Mouse (Mus musculus): ENCODE measurements around the gene Pex13. TPM values are rescaled to one million over a fixed set of nuclear protein-coding genes. Genes with fewer than 3 reads are reported as not detected.

Pex13 gene
- total and polyA plus RNA-seq, 2 experiments, result 11.5 to 29.4 TPM

- peak; percentile 98 for DNase-seq (ENCODE audit: extremely low read depth, low read depth, low spot score)
- WGBS, result under 1% methylated on average over 40 of the region's 40 CpGs
- TF ChIP-seq POLR2A (IDR thresholded peaks at IDR 0.05; ENCODE audit: extremely low read depth, insufficient read depth, low read length), result no peak
- TF ChIP-seq CTCF (IDR thresholded peaks at IDR 0.05; ENCODE audit: low read depth, low read length), result no peak
These were observed 410 bp downstream of the Pex13 start, which contains the start of gene Pus10 for GRCm38 (mm10) chr11:23665311-23665786. Pus10 (plus strand) TSS chr11:23665674.

GRCm38 (mm10) chr11:23664232-23664631, 1.5 kb downstream of the Pex13 start:
- TF ChIP-seq POLR2A (IDR thresholded peaks at IDR 0.05; ENCODE audit: extremely low read depth, insufficient read depth, low read length) (no peak), CTCF (IDR thresholded peaks at IDR 0.05; ENCODE audit: low read depth, low read length) (no peak)
- H3K9ac ChIP-seq (ENCODE audit: low read depth, low read length), result no peak overlapping the region
- peak; percentile 39 for DNase-seq (ENCODE audit: extremely low read depth, low read depth, low spot score)
- peaks cover 11% of the 10 kb centered on the region; the same call in 1 of the 2 replicates for H3K79me2 ChIP-seq (ENCODE audit: control insufficient read depth, insufficient read depth, low read length)
- H3K4me3 ChIP-seq (ENCODE audit: insufficient read depth, low read depth, low read length), result no peak overlapping the region
- no peaks in the 10 kb centered on the region for H3K27me3 ChIP-seq (ENCODE audit: control insufficient read depth, insufficient read depth, low read length)
- H3K27ac ChIP-seq (replicated peaks; ENCODE audit: insufficient read depth, low read depth, low read length), result no peak overlapping the region
- H3K36me3 ChIP-seq (ENCODE audit: control insufficient read depth, insufficient read depth, low read length), result peaks cover 2% of the 10 kb centered on the region; the same call in 1 of the 2 replicates
- peaks cover 10% of the 10 kb centered on the region for H3K4me1 ChIP-seq (ENCODE audit: control insufficient read depth, insufficient read depth, low read length)

More at GRCm38 (mm10) chr11:23665311-23665786, 410 bp downstream of the Pex13 start, which contains the start of gene Pus10:
- Histone ChIP-seq H3K27ac (replicated peaks; ENCODE audit: insufficient read depth, low read depth, low read length) (peak within 1 kb of the TSS; percentile 93), H3K36me3 (ENCODE audit: control insufficient read depth, insufficient read depth, low read length) (peaks cover 2% of the 10 kb centered on the region; the same call in 1 of the 2 replicates), H3K79me2 (ENCODE audit: control insufficient read depth, insufficient read depth, low read length) (peaks cover 8% of the 10 kb centered on the region; the same call in 1 of the 2 replicates), H3K4me1 (ENCODE audit: control insufficient read depth, insufficient read depth, low read length) (peaks cover 10% of the 10 kb centered on the region), H3K4me3 (ENCODE audit: insufficient read depth, low read depth, low read length) (peak within 1 kb of the TSS; percentile 85), H3K27me3 (ENCODE audit: control insufficient read depth, insufficient read depth, low read length) (no peaks in the 10 kb centered on the region), H3K9ac (ENCODE audit: low read depth, low read length) (peak within 1 kb of the TSS; percentile 90)

GRCm38 (mm10) chr11:23657791-23658190, 8.0 kb downstream of the Pex13 start:
- 60% methylated on average over 2 of the region's 2 CpGs for WGBS
- no peak for TF ChIP-seq CTCF (IDR thresholded peaks at IDR 0.05; ENCODE audit: low read depth, low read length)
- no peak for TF ChIP-seq POLR2A (IDR thresholded peaks at IDR 0.05; ENCODE audit: extremely low read depth, insufficient read depth, low read length)
- peak; percentile 54 for DNase-seq (ENCODE audit: extremely low read depth, low read depth, low spot score)
- Histone ChIP-seq H3K27ac (replicated peaks; ENCODE audit: insufficient read depth, low read depth, low read length) (no peak overlapping the region), H3K27me3 (ENCODE audit: control insufficient read depth, insufficient read depth, low read length) (no peaks in the 10 kb centered on the region), H3K36me3 (ENCODE audit: control insufficient read depth, insufficient read depth, low read length) (peaks cover 3% of the 10 kb centered on the region; the same call in 1 of the 2 replicates), H3K79me2 (ENCODE audit: control insufficient read depth, insufficient read depth, low read length) (peaks cover 25% of the 10 kb centered on the region), H3K4me1 (ENCODE audit: control insufficient read depth, insufficient read depth, low read length) (peaks cover 12% of the 10 kb centered on the region), H3K4me3 (ENCODE audit: insufficient read depth, low read depth, low read length) (no peak overlapping the region), H3K9ac (ENCODE audit: low read depth, low read length) (no peak overlapping the region)

GRCm38 (mm10) chr11:23653666-23654065, 12.1 kb downstream of the Pex13 start:
- Histone ChIP-seq H3K27me3 (ENCODE audit: control insufficient read depth, insufficient read depth, low read length) (no peaks in the 10 kb centered on the region), H3K9ac (ENCODE audit: low read depth, low read length) (no peak overlapping the region), H3K4me3 (ENCODE audit: insufficient read depth, low read depth, low read length) (no peak overlapping the region), H3K4me1 (ENCODE audit: control insufficient read depth, insufficient read depth, low read length) (peaks cover 9% of the 10 kb centered on the region; the same call in 1 of the 2 replicates), H3K79me2 (ENCODE audit: control insufficient read depth, insufficient read depth, low read length) (peaks cover 11% of the 10 kb centered on the region), H3K27ac (replicated peaks; ENCODE audit: insufficient read depth, low read depth, low read length) (no peak overlapping the region), H3K36me3 (ENCODE audit: control insufficient read depth, insufficient read depth, low read length) (peaks cover 15% of the 10 kb centered on the region)
- WGBS, result 85% methylated on average over 3 of the region's 3 CpGs
- TF ChIP-seq CTCF (IDR thresholded peaks at IDR 0.05; ENCODE audit: low read depth, low read length) (no peak), POLR2A (IDR thresholded peaks at IDR 0.05; ENCODE audit: extremely low read depth, insufficient read depth, low read length) (no peak)
- no peak for DNase-seq (ENCODE audit: extremely low read depth, low read depth, low spot score)

- DNase-seq (ENCODE audit: extremely low read depth, low read depth, low spot score), result no peak
- Histone ChIP-seq H3K79me2 (ENCODE audit: control insufficient read depth, insufficient read depth, low read length) (no peaks in the 10 kb centered on the region; the same call in 1 of the 2 replicates), H3K27ac (replicated peaks; ENCODE audit: insufficient read depth, low read depth, low read length) (no peak overlapping the region), H3K27me3 (ENCODE audit: control insufficient read depth, insufficient read depth, low read length) (no peaks in the 10 kb centered on the region), H3K36me3 (ENCODE audit: control insufficient read depth, insufficient read depth, low read length) (peaks cover 19% of the 10 kb centered on the region), H3K9ac (ENCODE audit: low read depth, low read length) (no peak overlapping the region), H3K4me1 (ENCODE audit: control insufficient read depth, insufficient read depth, low read length) (no peaks in the 10 kb centered on the region), H3K4me3 (ENCODE audit: insufficient read depth, low read depth, low read length) (no peak overlapping the region)
- TF ChIP-seq CTCF (IDR thresholded peaks at IDR 0.05; ENCODE audit: low read depth, low read length), result no peak
- TF ChIP-seq POLR2A (IDR thresholded peaks at IDR 0.05; ENCODE audit: extremely low read depth, insufficient read depth, low read length), result no peak
- 97% methylated on average over 3 of the region's 3 CpGs for WGBS
These were observed 17.9 kb downstream of the Pex13 start for GRCm38 (mm10) chr11:23647835-23648234.

- Histone ChIP-seq H3K27me3 (ENCODE audit: control insufficient read depth, insufficient read depth, low read length) (no peaks in the 10 kb centered on the region), H3K4me1 (ENCODE audit: control insufficient read depth, insufficient read depth, low read length) (no peaks in the 10 kb centered on the region), H3K36me3 (ENCODE audit: control insufficient read depth, insufficient read depth, low read length) (peaks cover 19% of the 10 kb centered on the region), H3K79me2 (ENCODE audit: control insufficient read depth, insufficient read depth, low read length) (no peaks in the 10 kb centered on the region; the same call in 1 of the 2 replicates), H3K9ac (ENCODE audit: low read depth, low read length) (no peak overlapping the region), H3K27ac (replicated peaks; ENCODE audit: insufficient read depth, low read depth, low read length) (no peak overlapping the region), H3K4me3 (ENCODE audit: insufficient read depth, low read depth, low read length) (no peak overlapping the region)
- DNase-seq (ENCODE audit: extremely low read depth, low read depth, low spot score), result no peak
- TF ChIP-seq CTCF (IDR thresholded peaks at IDR 0.05; ENCODE audit: low read depth, low read length) (no peak), POLR2A (IDR thresholded peaks at IDR 0.05; ENCODE audit: extremely low read depth, insufficient read depth, low read length) (no peak)
These were observed 18.3 kb downstream of the Pex13 start for GRCm38 (mm10) chr11:23647431-23647830.

Data from liver, adult 2 months (tissue).